Mouse (Mus musculus): ENCODE results near the gene Rnd1. TPM values are rescaled to one million over a fixed set of nuclear protein-coding genes. Genes with fewer than 3 reads are reported as not detected.

The Rnd1 gene
- polyA plus RNA-seq, 1 experiment from 2014 or later = 0.28 TPM

GRCm38 (mm10) chr15:98628589-98629254, 48.5 kb downstream of the Rnd1 start:
- 7% methylated on average over 20 of the region's 20 CpGs for WGBS
- Histone ChIP-seq H3K27ac (ENCODE audit: low read depth, low read length) (peak overlapping the region; percentile 20; the same call in 1 of the 2 replicates), H3K27me3 (ENCODE audit: control insufficient read depth, insufficient read depth, low read length) (peaks cover 7% of the 10 kb centered on the region; the same call in 1 of the 2 replicates), H3K4me3 (ENCODE audit: low read length) (peak overlapping the region; percentile 6), H3K4me2 (replicated peaks; ENCODE audit: low read depth, low read length) (peak overlapping the region; percentile 38), H3K9ac (ENCODE audit: low read depth, low read length) (peak overlapping the region; percentile 31; the same call in 1 of the 2 replicates), H3K36me3 (ENCODE audit: control insufficient read depth, insufficient read depth, low read length) (no peaks in the 10 kb centered on the region), H3K4me1 (ENCODE audit: control insufficient read depth, insufficient read depth, low read length) (peaks cover 49% of the 10 kb centered on the region), H3K9me3 (ENCODE audit: control insufficient read depth, low read length) (0 out of 2 replicates have a peak, but pooled peaks cover 5% of the 10 kb centered on the region)
- no peak for ATAC-seq (ENCODE audit: low FRiP score, low TSS enrichment)

GRCm38 (mm10) chr15:98626487-98627212, 50.6 kb downstream of the Rnd1 start:
- Histone ChIP-seq H3K27ac (ENCODE audit: low read depth, low read length) (no peak overlapping the region), H3K27me3 (ENCODE audit: control insufficient read depth, insufficient read depth, low read length) (peaks cover 7% of the 10 kb centered on the region; the same call in 1 of the 2 replicates), H3K9ac (ENCODE audit: low read depth, low read length) (no peak overlapping the region), H3K4me1 (ENCODE audit: control insufficient read depth, insufficient read depth, low read length) (peaks cover 33% of the 10 kb centered on the region), H3K4me3 (ENCODE audit: low read length) (no peak overlapping the region), H3K36me3 (ENCODE audit: control insufficient read depth, insufficient read depth, low read length) (no peaks in the 10 kb centered on the region), H3K9me3 (ENCODE audit: control insufficient read depth, low read length) (0 out of 2 replicates have a peak, but pooled peaks cover 5% of the 10 kb centered on the region), H3K4me2 (replicated peaks; ENCODE audit: low read depth, low read length) (no peak overlapping the region)
- no peak for ATAC-seq (ENCODE audit: low FRiP score, low TSS enrichment)
- WGBS = 51% methylated on average over 7 of the region's 7 CpGs

- ATAC-seq (ENCODE audit: low FRiP score, low TSS enrichment) = no peak
- 6% methylated on average over 8 of the region's 8 CpGs for WGBS
Measured at GRCm38 (mm10) chr15:98626078-98626477, 51.2 kb downstream of the Rnd1 start.

DNA sequence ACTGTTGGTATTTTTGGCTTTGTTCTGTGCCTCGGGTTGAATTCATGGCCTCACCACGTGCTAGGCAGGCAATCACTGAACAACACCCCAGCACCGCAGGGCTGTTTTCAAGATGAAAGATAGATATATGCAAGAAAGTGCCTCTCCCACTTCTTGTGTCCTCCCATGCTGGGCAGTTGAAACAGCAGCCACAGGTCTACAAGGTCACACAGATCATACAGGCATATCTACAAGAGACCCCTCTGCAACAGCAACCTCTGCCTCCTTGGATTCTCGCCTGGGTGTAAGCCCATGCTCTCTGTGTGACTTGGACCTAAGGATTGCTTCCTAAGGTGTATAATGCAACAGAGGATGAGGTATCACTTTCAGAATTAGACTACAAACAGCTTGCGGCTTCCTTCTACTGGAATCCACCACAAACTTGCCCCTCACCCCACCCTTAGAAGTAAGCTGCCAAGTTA, 53.9 kb downstream of the Rnd1 start:
- Histone ChIP-seq H3K9ac (ENCODE audit: low read depth, low read length) (no peak overlapping the region), H3K4me2 (replicated peaks; ENCODE audit: low read depth, low read length) (no peak overlapping the region), H3K27ac (ENCODE audit: low read depth, low read length) (no peak overlapping the region), H3K9me3 (ENCODE audit: control insufficient read depth, low read length) (0 out of 2 replicates have a peak, but pooled peaks cover 5% of the 10 kb centered on the region), H3K4me3 (ENCODE audit: low read length) (no peak overlapping the region), H3K27me3 (ENCODE audit: control insufficient read depth, insufficient read depth, low read length) (no peaks in the 10 kb centered on the region), H3K36me3 (ENCODE audit: control insufficient read depth, insufficient read depth, low read length) (no peaks in the 10 kb centered on the region), H3K4me1 (ENCODE audit: control insufficient read depth, insufficient read depth, low read length) (peaks cover 17% of the 10 kb centered on the region)
- ATAC-seq (ENCODE audit: low FRiP score, low TSS enrichment) = no peak
- WGBS = 47% methylated on average over 5 of the region's 5 CpGs

More at GRCm38 (mm10) chr15:98626078-98626477, 51.2 kb downstream of the Rnd1 start:
- Histone ChIP-seq H3K4me1 (ENCODE audit: control insufficient read depth, insufficient read depth, low read length) (peaks cover 28% of the 10 kb centered on the region), H3K27ac (ENCODE audit: low read depth, low read length) (no peak overlapping the region), H3K9ac (ENCODE audit: low read depth, low read length) (no peak overlapping the region), H3K9me3 (ENCODE audit: control insufficient read depth, low read length) (0 out of 2 replicates have a peak, but pooled peaks cover 5% of the 10 kb centered on the region), H3K4me2 (replicated peaks; ENCODE audit: low read depth, low read length) (no peak overlapping the region), H3K4me3 (ENCODE audit: low read length) (no peak overlapping the region), H3K36me3 (ENCODE audit: control insufficient read depth, insufficient read depth, low read length) (no peaks in the 10 kb centered on the region), H3K27me3 (ENCODE audit: control insufficient read depth, insufficient read depth, low read length) (peaks cover 2% of the 10 kb centered on the region; the same call in 1 of the 2 replicates)

GRCm38 (mm10) chr15:98622721-98623120, 54.5 kb downstream of the Rnd1 start:
- Histone ChIP-seq H3K27ac (ENCODE audit: low read depth, low read length) (no peak overlapping the region), H3K36me3 (ENCODE audit: control insufficient read depth, insufficient read depth, low read length) (no peaks in the 10 kb centered on the region), H3K4me1 (ENCODE audit: control insufficient read depth, insufficient read depth, low read length) (peaks cover 13% of the 10 kb centered on the region; the same call in 1 of the 2 replicates), H3K9ac (ENCODE audit: low read depth, low read length) (no peak overlapping the region), H3K4me3 (ENCODE audit: low read length) (no peak overlapping the region), H3K27me3 (ENCODE audit: control insufficient read depth, insufficient read depth, low read length) (no peaks in the 10 kb centered on the region), H3K9me3 (ENCODE audit: control insufficient read depth, low read length) (0 out of 2 replicates have a peak, but pooled peaks cover 5% of the 10 kb centered on the region), H3K4me2 (replicated peaks; ENCODE audit: low read depth, low read length) (no peak overlapping the region)
- 21% methylated on average over 6 of the region's 6 CpGs for WGBS
- no peak for ATAC-seq (ENCODE audit: low FRiP score, low TSS enrichment)

- Histone ChIP-seq H3K27ac (ENCODE audit: low read depth, low read length) (no peak overlapping the region), H3K4me1 (ENCODE audit: control insufficient read depth, insufficient read depth, low read length) (peaks cover 13% of the 10 kb centered on the region; the same call in 1 of the 2 replicates), H3K9ac (ENCODE audit: low read depth, low read length) (no peak overlapping the region), H3K4me3 (ENCODE audit: low read length) (no peak overlapping the region), H3K36me3 (ENCODE audit: control insufficient read depth, insufficient read depth, low read length) (no peaks in the 10 kb centered on the region), H3K4me2 (replicated peaks; ENCODE audit: low read depth, low read length) (no peak overlapping the region), H3K9me3 (ENCODE audit: control insufficient read depth, low read length) (0 out of 2 replicates have a peak, but pooled peaks cover 5% of the 10 kb centered on the region), H3K27me3 (ENCODE audit: control insufficient read depth, insufficient read depth, low read length) (no peaks in the 10 kb centered on the region)
- 9% methylated on average over 7 of the region's 7 CpGs for WGBS
- no peak for ATAC-seq (ENCODE audit: low FRiP score, low TSS enrichment)
Measured at GRCm38 (mm10) chr15:98622199-98622598, 55.1 kb downstream of the Rnd1 start.

DNA sequence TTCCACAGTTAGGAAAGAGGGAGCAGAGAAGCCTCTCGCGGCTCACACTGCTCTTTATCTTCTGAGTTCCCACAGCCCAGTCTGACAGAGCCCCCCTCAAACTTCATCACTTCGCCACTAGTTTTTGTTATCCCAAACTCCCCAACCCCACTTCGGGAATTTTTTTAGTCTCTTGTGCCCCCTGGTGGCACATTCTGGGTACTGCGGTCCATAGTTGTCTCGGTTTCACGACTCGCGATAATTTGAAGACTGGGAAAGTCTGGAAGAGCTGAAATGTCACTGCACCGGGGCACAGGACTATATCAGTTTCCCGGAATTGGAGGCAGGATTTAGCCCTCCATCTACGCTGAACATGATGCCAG, 60.1 kb downstream of the Rnd1 start:
- H3K4me1 ChIP-seq (ENCODE audit: control insufficient read depth, insufficient read depth, low read length) = peaks cover 4% of the 10 kb centered on the region; the same call in 1 of the 2 replicates
- no peaks in the 10 kb centered on the region for H3K36me3 ChIP-seq (ENCODE audit: control insufficient read depth, insufficient read depth, low read length)
- WGBS = under 1% methylated on average over 12 of the region's 12 CpGs
- no peak overlapping the region for H3K27ac ChIP-seq (ENCODE audit: low read depth, low read length)
- no peaks in the 10 kb centered on the region for H3K27me3 ChIP-seq (ENCODE audit: control insufficient read depth, insufficient read depth, low read length)
- H3K4me3 ChIP-seq (ENCODE audit: low read length) = no peak overlapping the region
- 0 out of 2 replicates have a peak overlapping the region, but pooled peaks have one; percentile 34 for H3K9ac ChIP-seq (ENCODE audit: low read depth, low read length)
- 0 out of 2 replicates have a peak overlapping the region, but pooled peaks have one; percentile 17 for H3K4me2 ChIP-seq (replicated peaks; ENCODE audit: low read depth, low read length)
- no peaks in the 10 kb centered on the region for H3K9me3 ChIP-seq (ENCODE audit: control insufficient read depth, low read length)
- ATAC-seq (ENCODE audit: low FRiP score, low TSS enrichment) = peak; percentile 68; the same call in 1 of the 2 replicates

DNA sequence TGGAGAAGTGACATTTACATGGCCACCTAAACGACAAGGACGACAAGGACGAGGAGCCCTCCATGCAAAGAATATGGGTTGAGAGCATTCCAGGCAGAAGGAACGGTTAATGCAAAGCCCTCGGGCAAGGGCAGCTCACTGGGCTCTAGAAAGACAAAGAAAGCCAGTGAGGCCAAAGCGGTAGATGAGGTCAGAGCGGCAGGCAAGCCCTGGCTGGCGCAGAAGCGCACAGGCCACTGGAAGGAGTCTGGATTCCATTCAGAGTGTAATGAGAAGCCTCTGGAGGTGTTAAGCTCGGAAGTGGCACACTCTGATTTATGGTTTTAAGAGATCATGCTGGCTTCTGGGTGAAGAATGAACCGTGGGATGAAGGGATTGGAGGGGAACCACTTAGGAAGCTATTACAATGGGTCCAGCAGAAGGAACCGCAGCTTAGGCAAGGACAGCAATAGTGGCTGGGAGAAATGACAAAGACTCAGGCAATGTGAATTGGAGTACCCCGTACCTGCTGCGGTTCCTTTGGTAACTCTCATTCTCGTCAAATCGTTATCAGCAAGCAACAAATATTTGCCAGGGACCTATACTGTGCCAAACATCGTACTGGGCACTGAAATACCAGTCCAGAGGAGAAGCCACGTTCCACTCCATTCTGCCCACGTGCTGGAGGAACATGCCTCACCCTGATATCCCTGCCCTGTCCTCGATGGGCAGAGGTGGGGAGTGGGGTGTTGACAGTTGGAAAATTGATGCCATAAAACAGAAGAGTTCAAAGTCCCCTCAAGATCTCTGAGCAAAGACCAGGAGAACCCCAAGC, 60.7 kb downstream of the Rnd1 start:
- no peak overlapping the region for H3K9ac ChIP-seq (ENCODE audit: low read depth, low read length)

More for the DNA sequence above, 60.7 kb downstream of the Rnd1 start:
- Histone ChIP-seq H3K4me3 (ENCODE audit: low read length) (no peak overlapping the region), H3K27me3 (ENCODE audit: control insufficient read depth, insufficient read depth, low read length) (no peaks in the 10 kb centered on the region), H3K9me3 (ENCODE audit: control insufficient read depth, low read length) (no peaks in the 10 kb centered on the region), H3K4me1 (ENCODE audit: control insufficient read depth, insufficient read depth, low read length) (0 out of 2 replicates have a peak, but pooled peaks cover 4% of the 10 kb centered on the region), H3K36me3 (ENCODE audit: control insufficient read depth, insufficient read depth, low read length) (no peaks in the 10 kb centered on the region), H3K27ac (ENCODE audit: low read depth, low read length) (no peak overlapping the region), H3K4me2 (replicated peaks; ENCODE audit: low read depth, low read length) (0 out of 2 replicates have a peak overlapping the region, but pooled peaks have one; percentile 17)
- WGBS = 32% methylated on average over 20 of the region's 20 CpGs
- ATAC-seq (ENCODE audit: low FRiP score, low TSS enrichment) = peak; percentile 51; the same call in 1 of the 2 replicates
